In genomic region chr11:53479171-53479782, GRCm38 (mm10) we compare ENCODE assay signal across 10 mouse cellular contexts. TPM values are rescaled to one million over a fixed set of nuclear protein-coding genes. Genes with fewer than 3 reads are reported as not detected.
DNase-seq lines count a peak whose midpoint lies in the region; ATAC-seq lines count a peak whose summit lies in the region.
"Had no signal": no experiment of that assay in that cellular context is flagged by ENCODE, and none has a peak within 500 bp of the region (broad histone marks: within the 10 kb centered on the region; RNA-seq: fewer than 3 reads in every experiment).

No protein-coding gene starts in this region.

- no peaks in the 10 kb centered on the region for H3K9me3 ChIP-seq in heart, embryonic 13.5 days
- no peaks in the 10 kb centered on the region for H3K9me3 ChIP-seq in embryonic facial prominence, embryonic 15.5 days (replicated peaks)
- no peaks in the 10 kb centered on the region for H3K9me3 ChIP-seq in neural tube, embryonic 13.5 days

- 1% methylated on average over 62 of the region's 62 CpGs for WGBS in heart, embryonic 13.5 days
- under 1% methylated on average over 62 of the region's 62 CpGs for WGBS in embryonic facial prominence, embryonic 15.5 days
- WGBS in neural tube, embryonic 13.5 days: 1% methylated on average over 62 of the region's 62 CpGs

- H3K36me3 ChIP-seq in heart, embryonic 13.5 days: no peaks in the 10 kb centered on the region
- H3K36me3 ChIP-seq in embryonic facial prominence, embryonic 15.5 days: no peaks in the 10 kb centered on the region
- no peaks in the 10 kb centered on the region for H3K36me3 ChIP-seq in neural tube, embryonic 13.5 days

- peak overlapping the region; percentile 61 for H3K4me3 ChIP-seq in heart, embryonic 13.5 days
- H3K4me3 ChIP-seq in embryonic facial prominence, embryonic 15.5 days (replicated peaks): peak overlapping the region; percentile 45
- H3K4me3 ChIP-seq in neural tube, embryonic 13.5 days: peak overlapping the region; percentile 46

- H3K4me2 ChIP-seq in heart, embryonic 13.5 days: peak overlapping the region; percentile 92
- peak overlapping the region; percentile 82 for H3K4me2 ChIP-seq in embryonic facial prominence, embryonic 15.5 days (replicated peaks)
- peak overlapping the region; percentile 77 for H3K4me2 ChIP-seq in neural tube, embryonic 13.5 days

- peak overlapping the region; percentile 74 for H3K9ac ChIP-seq in heart, embryonic 13.5 days
- H3K9ac ChIP-seq in embryonic facial prominence, embryonic 15.5 days: no peak overlapping the region
- peak overlapping the region; percentile 59 for H3K9ac ChIP-seq in neural tube, embryonic 13.5 days

- DNase-seq in heart, adult 8-10 months (ENCODE audit: low spot score): no peak
- peak; percentile 51 for DNase-seq in R1 (ENCODE audit: low read depth, low spot score)
- DNase-seq in kidney, postnatal 4 days: peak; percentile 20 to 44
- DNase-seq in gastrocnemius, adult 8-10 months (ENCODE audit: low spot score in 2 of 2): no peak
- DNase-seq in thymus, postnatal 14 days: no peak

- H3K27me3 ChIP-seq in heart, embryonic 13.5 days (replicated peaks): peaks cover 77% of the 10 kb centered on the region
- H3K27me3 ChIP-seq in embryonic facial prominence, embryonic 15.5 days: peaks cover 67% of the 10 kb centered on the region
- H3K27me3 ChIP-seq in neural tube, embryonic 13.5 days: peaks cover 83% of the 10 kb centered on the region

- H3K27ac ChIP-seq in heart, embryonic 13.5 days (replicated peaks): no peak overlapping the region
- no peak overlapping the region for H3K27ac ChIP-seq in embryonic facial prominence, embryonic 15.5 days (replicated peaks)
- no peak overlapping the region for H3K27ac ChIP-seq in neural tube, embryonic 13.5 days (replicated peaks)

- ATAC-seq in heart, embryonic 13.5 days (ENCODE audit: extremely low read depth, insufficient number of reproducible peaks, low FRiP score, low TSS enrichment): no peak
- peak; percentile 56 for ATAC-seq in embryonic facial prominence, embryonic 15.5 days (ENCODE audit: insufficient number of reproducible peaks, low FRiP score, low TSS enrichment, low read depth)
- ATAC-seq in neural tube, embryonic 13.5 days (ENCODE audit: low read depth): peak; percentile 44; the same call in 1 of the 2 replicates
- ATAC-seq: Patski had no signal

- peaks cover 26% of the 10 kb centered on the region for H3K4me1 ChIP-seq in heart, embryonic 13.5 days
- peaks cover 26% of the 10 kb centered on the region for H3K4me1 ChIP-seq in embryonic facial prominence, embryonic 15.5 days
- H3K4me1 ChIP-seq in neural tube, embryonic 13.5 days (replicated peaks): peaks cover 33% of the 10 kb centered on the region

RNA-seq across cellular contexts. Expression of gene Gm9945, which starts 0.7 kb away (rescaled TPM):
- not detected in 2 replicates for polyA plus RNA-seq in heart, embryonic 13.5 days (2015; fragmentation: Nextera tagmentation; extraction: Ambion mirVana)
- not detected for total RNA-seq in heart, adult 8-10 months (2022)
- polyA plus RNA-seq in embryonic facial prominence, embryonic 15.5 days (2015; fragmentation: Nextera tagmentation; extraction: Ambion mirVana): 0.18 TPM in 1 of 2 replicates, not detected in the other
- not detected in 2 replicates for polyA plus RNA-seq in neural tube, embryonic 13.5 days (2015; fragmentation: Nextera tagmentation; extraction: Ambion mirVana)
- total RNA-seq in gastrocnemius, adult 8-10 months (2022): not detected
- total RNA-seq: heart, postnatal 36 days had no signal
- polyA plus RNA-seq: Patski had no signal

RNA-seq across cellular contexts. Expression of gene Sowaha, which starts 0.8 kb away (rescaled TPM):
- 0.27 and 0.47 TPM in 2 replicates for polyA plus RNA-seq in heart, embryonic 13.5 days (2015; fragmentation: Nextera tagmentation; extraction: Ambion mirVana)
- under 1 TPM; 0.22 to 0.44 (median 0.34) TPM for total RNA-seq in heart, adult 8-10 months (2022)
- 1.1 and 1.5 TPM in 2 replicates for polyA plus RNA-seq in embryonic facial prominence, embryonic 15.5 days (2015; fragmentation: Nextera tagmentation; extraction: Ambion mirVana)
- polyA plus RNA-seq in neural tube, embryonic 13.5 days (2015; fragmentation: Nextera tagmentation; extraction: Ambion mirVana): 0.21 and 0.27 TPM in 2 replicates
- total RNA-seq in gastrocnemius, adult 8-10 months (2022): under 1 TPM in 1 of 4 experiments, not detected in 3; 0.13 TPM
- polyA plus RNA-seq: Patski had no signal

RNA-seq across cellular contexts. Expression of gene Gm9837, which starts 9.0 kb away (rescaled TPM):
- not detected in 2 replicates for polyA plus RNA-seq in heart, embryonic 13.5 days (2015; fragmentation: Nextera tagmentation; extraction: Ambion mirVana)
- not detected for total RNA-seq in heart, adult 8-10 months (2022)
- not detected in 2 replicates for polyA plus RNA-seq in embryonic facial prominence, embryonic 15.5 days (2015; fragmentation: Nextera tagmentation; extraction: Ambion mirVana)
- polyA plus RNA-seq in neural tube, embryonic 13.5 days (2015; fragmentation: Nextera tagmentation; extraction: Ambion mirVana): not detected in 2 replicates
- not detected for total RNA-seq in gastrocnemius, adult 8-10 months (2022)
- total RNA-seq: heart, postnatal 36 days had no signal
- polyA plus RNA-seq: Patski had no signal

RNA-seq across cellular contexts. Expression of gene Shroom1, which starts 22.3 kb away (rescaled TPM):
- polyA plus RNA-seq in heart, embryonic 13.5 days (2015; fragmentation: Nextera tagmentation; extraction: Ambion mirVana): 3.0 TPM in 2 replicates
- under 1 TPM; 0.57 to 0.82 (median 0.73) TPM for total RNA-seq in heart, adult 8-10 months (2022)
- polyA plus RNA-seq in embryonic facial prominence, embryonic 15.5 days (2015; fragmentation: Nextera tagmentation; extraction: Ambion mirVana): 3.4 and 3.7 TPM in 2 replicates
- polyA plus RNA-seq in neural tube, embryonic 13.5 days (2015; fragmentation: Nextera tagmentation; extraction: Ambion mirVana): 1.9 and 3.5 TPM in 2 replicates
- 1 to 10 TPM in 1 of 4 experiments, under 1 TPM in 3; 0.29 to 1.2 (median 0.74) TPM for total RNA-seq in gastrocnemius, adult 8-10 months (2022)
- polyA plus RNA-seq: Patski had no signal

RNA-seq across cellular contexts. Expression of gene Gm10447, which starts 22.4 kb away (rescaled TPM):
- 0.09 and 0.14 TPM in 2 replicates for polyA plus RNA-seq in heart, embryonic 13.5 days (2015; fragmentation: Nextera tagmentation; extraction: Ambion mirVana)
- total RNA-seq in heart, adult 8-10 months (2022): not detected
- polyA plus RNA-seq in embryonic facial prominence, embryonic 15.5 days (2015; fragmentation: Nextera tagmentation; extraction: Ambion mirVana): 0.17 and 0.28 TPM in 2 replicates
- polyA plus RNA-seq in neural tube, embryonic 13.5 days (2015; fragmentation: Nextera tagmentation; extraction: Ambion mirVana): not detected in 2 replicates
- under 1 TPM in 1 of 4 experiments, not detected in 3; 0.11 TPM for total RNA-seq in gastrocnemius, adult 8-10 months (2022)
- total RNA-seq: heart, postnatal 36 days had no signal
- polyA plus RNA-seq: Patski had no signal

Comparison
In these comparisons a context has a peak if more than half of its experiments do, and no peak if none do; other contexts are left out.
1. DNase-seq: peak in R1 (single experiment) and kidney, postnatal 4 days (2 of 2); none in heart, adult 8-10 months (single experiment), gastrocnemius, adult 8-10 months (0 of 2) and thymus, postnatal 14 days (single experiment).
2. Peak in every context shown above with its lines, with median percentiles within 50 percentile points of each other: H3K4me2 ChIP-seq and H3K4me3 ChIP-seq.